18 mouse cellular contexts compared by ENCODE assay signal in the genomic region with DNA sequence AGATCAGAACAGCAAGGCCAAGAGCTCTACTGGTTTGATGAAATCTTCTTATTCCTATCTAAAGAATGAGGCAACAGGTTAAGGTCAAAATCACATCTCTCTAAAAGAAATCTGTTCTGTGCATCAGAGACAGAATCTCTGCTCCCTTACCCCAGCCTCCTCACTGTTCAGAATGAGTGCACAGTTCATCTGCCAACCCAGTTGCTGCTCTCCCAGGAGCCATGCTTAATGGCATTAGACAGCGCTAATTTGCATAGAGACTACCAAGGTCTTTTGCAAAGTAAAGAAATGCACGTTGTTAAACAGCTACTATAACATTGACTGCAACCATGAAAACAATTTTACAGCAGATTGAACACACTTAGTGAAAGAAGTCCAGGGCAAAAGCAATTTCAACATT.
"Had no signal": no experiment of that assay in that cellular context is flagged by ENCODE, and none has a peak within 500 bp of the region (broad histone marks: within the 10 kb centered on the region; RNA-seq: fewer than 3 reads in every experiment).

No protein-coding gene starts in this region.

- H3K4me1 ChIP-seq: midbrain, embryonic 10.5 days; midbrain, embryonic 13.5 days; midbrain, embryonic 15.5 days; neural tube, embryonic 12.5 days had no signal

- H3K27me3 ChIP-seq: midbrain, embryonic 13.5 days; midbrain, embryonic 15.5 days; neural tube, embryonic 12.5 days had no signal

- ATAC-seq: midbrain, embryonic 13.5 days; midbrain, embryonic 15.5 days had no signal

- H3K4me2 ChIP-seq: lung, embryonic 14.5 days; midbrain, embryonic 13.5 days; midbrain, embryonic 15.5 days; neural tube, embryonic 12.5 days had no signal

- H3K9me3 ChIP-seq: midbrain, embryonic 10.5 days; midbrain, embryonic 13.5 days; midbrain, embryonic 15.5 days; neural tube, embryonic 12.5 days had no signal

- H3K36me3 ChIP-seq: midbrain, embryonic 10.5 days; midbrain, embryonic 13.5 days; midbrain, embryonic 15.5 days; neural tube, embryonic 12.5 days had no signal

- H3K9ac ChIP-seq: liver, embryonic 14.5 days; lung, embryonic 14.5 days; midbrain, embryonic 13.5 days; midbrain, embryonic 15.5 days; neural tube, embryonic 12.5 days had no signal

- H3K27ac ChIP-seq: liver, embryonic 14.5 days; midbrain, embryonic 10.5 days; midbrain, embryonic 13.5 days; midbrain, embryonic 15.5 days; neural tube, embryonic 12.5 days had no signal

- H3K4me3 ChIP-seq: midbrain, embryonic 10.5 days; midbrain, embryonic 13.5 days; midbrain, embryonic 15.5 days; myocyte; neural tube, embryonic 12.5 days had no signal

- DNase-seq: lung, adult 18-20 months; lung, embryonic 14.5 days; lung, postnatal 10 days; lung, postnatal 4 days; retina, postnatal 1 day; right cerebral cortex, adult 18-20 months; right cerebral cortex, postnatal 25 days; right cerebral cortex, postnatal 4 days; spleen, adult 18-20 months; thymus, adult 18-20 months; thymus, postnatal 14 days; thymus, postnatal 36 days had no signal
